Mouse (Mus musculus) forebrain, postnatal 0 days (tissue): Measurements from ENCODE around the gene Pparg. TPM values are rescaled to one million over a fixed set of nuclear protein-coding genes. Genes with fewer than 3 reads are reported as not detected.

Experiments
- ATAC-seq: fragments of 200-750 bp; cut with Nextera tagmentation; 2 replicates; pipeline ENCODE4 v1.8.0; 2017; ENCODE audit warnings: mild to moderate bottlenecking, moderate library complexity
- DNase-seq: peaks from one replicate; pipeline ENCODE4 v3.0.0-alpha.2; 2015
- H3K27ac ChIP-seq: fragments of 300-500 bp; sonication (generic); 2 replicates; pipeline ENCODE4 v1.5.1; 2014; ENCODE audit warnings: low read depth, mild to moderate bottlenecking, antibody characterized with exemption, low read length, moderate library complexity, mixed read lengths
- H3K27me3 ChIP-seq: fragments of 300-500 bp; sonication (generic); 2 replicates; pipeline ENCODE4 v1.6.1; 2014; ENCODE audit warnings: mild to moderate bottlenecking, low read length, mixed read lengths; ENCODE audit not compliant: insufficient read depth
- H3K36me3 ChIP-seq: fragments of 300-500 bp; sonication (generic); 2 replicates; pipeline ENCODE4 v1.6.1; 2014; ENCODE audit warnings: mild to moderate bottlenecking, moderate library complexity; ENCODE audit not compliant: insufficient read depth
- H3K4me1 ChIP-seq: fragments of 300-500 bp; sonication (generic); 2 replicates; pipeline ENCODE4 v1.6.1; 2014; ENCODE audit warnings: antibody characterized with exemption; ENCODE audit not compliant: insufficient read depth
- H3K4me2 ChIP-seq: fragments of 300-500 bp; sonication (generic); 2 replicates; pipeline ENCODE4 v1.6.1; 2014; ENCODE audit warnings: low read depth, mild to moderate bottlenecking, moderate library complexity
- H3K4me3 ChIP-seq: fragments of 300-500 bp; sonication (generic); 2 replicates; pipeline ENCODE4 v1.5.1; 2014; ENCODE audit warnings: low read depth, low read length, mixed read lengths
- H3K9ac ChIP-seq: fragments of 300-500 bp; sonication (generic); 2 replicates; pipeline ENCODE4 v1.6.1; 2014; ENCODE audit warnings: mild to moderate bottlenecking
- H3K9me3 ChIP-seq: fragments of 300-500 bp; sonication (generic); 2 replicates; pipeline ENCODE4 v1.6.1; 2016; ENCODE audit warnings: low read length
- CTCF ChIP-seq: sonication (generic); IDR thresholded peaks from 2 replicates; pipeline ENCODE4 v1.5.1; 2016; ENCODE audit warnings: antibody characterized with exemption, control low read depth, low read depth
- WGBS: fragments of 180-500 bp; shearing (Covaris S2); extraction: QIAGEN DNeasy Blood & Tissue Kit; methylation state at CpG from one replicate; pipeline ENCODE4 v1.1.7; 2014; 5-methylcytosine and 5-hydroxymethylcytosine counted together
- polyA plus RNA-seq: library from polyadenylated mRNA; unstranded; fragments of >200 nt; fragmentation: Nextera tagmentation; extraction: Ambion mirVana; gene quantifications from 2 replicates; pipeline ENCODE4 v1.2.1, GENCODE M21; 2015
- total RNA-seq: library from RNA; depleted of rRNA; stranded (reverse); fragments of >200 nt; gene quantifications from 2 replicates; pipeline ENCODE4 v1.2.3, GENCODE M21; 2014

Gene Pparg
- total and polyA plus RNA-seq, 2 experiments from 2014 or later: 0.13 to 0.52 TPM

DNA sequence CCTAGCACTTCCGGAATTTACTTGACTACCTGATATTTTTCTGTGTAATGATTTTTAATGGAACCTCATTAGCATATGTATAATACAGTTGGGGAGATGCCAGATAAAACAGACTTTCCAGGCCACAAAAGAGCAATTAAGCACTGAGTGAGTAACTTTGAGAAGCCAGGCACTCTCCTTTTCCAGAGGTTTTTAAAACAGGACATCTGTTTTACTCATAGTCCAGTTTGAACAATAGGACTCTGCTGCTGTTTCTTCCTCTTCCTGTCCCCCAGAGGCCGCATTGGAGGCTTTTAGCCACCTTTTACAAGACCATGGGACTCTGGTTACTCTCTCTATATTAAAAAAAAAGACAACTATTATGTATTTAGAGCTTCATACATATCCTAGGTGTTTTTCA, 72.0 kb downstream of the Pparg start:
- H3K27me3 ChIP-seq: no peaks in the 10 kb centered on the region
- H3K9me3 ChIP-seq: no peaks in the 10 kb centered on the region
- H3K27ac ChIP-seq: no peak overlapping the region
- no peak for DNase-seq
- no peak for ATAC-seq
- TF ChIP-seq CTCF: no peak
- H3K4me2 ChIP-seq: no peak overlapping the region
- H3K4me3 ChIP-seq: no peak overlapping the region
- H3K9ac ChIP-seq: no peak overlapping the region
- H3K36me3 ChIP-seq: no peaks in the 10 kb centered on the region
- H3K4me1 ChIP-seq: no peaks in the 10 kb centered on the region
- WGBS: 49% methylated on average over 2 of the region's 2 CpGs

GRCm38 (mm10) chr6:115434054-115434453, 73.3 kb downstream of the Pparg start:
- 71% methylated on average over 1 of the region's 1 CpGs for WGBS
- Histone ChIP-seq H3K4me1 (no peaks in the 10 kb centered on the region), H3K9me3 (no peaks in the 10 kb centered on the region), H3K4me3 (no peak overlapping the region), H3K27ac (no peak overlapping the region), H3K36me3 (no peaks in the 10 kb centered on the region), H3K4me2 (no peak overlapping the region), H3K9ac (no peak overlapping the region), H3K27me3 (no peaks in the 10 kb centered on the region)
- TF ChIP-seq CTCF: no peak
- ATAC-seq (no peak), DNase-seq (no peak)

DNA sequence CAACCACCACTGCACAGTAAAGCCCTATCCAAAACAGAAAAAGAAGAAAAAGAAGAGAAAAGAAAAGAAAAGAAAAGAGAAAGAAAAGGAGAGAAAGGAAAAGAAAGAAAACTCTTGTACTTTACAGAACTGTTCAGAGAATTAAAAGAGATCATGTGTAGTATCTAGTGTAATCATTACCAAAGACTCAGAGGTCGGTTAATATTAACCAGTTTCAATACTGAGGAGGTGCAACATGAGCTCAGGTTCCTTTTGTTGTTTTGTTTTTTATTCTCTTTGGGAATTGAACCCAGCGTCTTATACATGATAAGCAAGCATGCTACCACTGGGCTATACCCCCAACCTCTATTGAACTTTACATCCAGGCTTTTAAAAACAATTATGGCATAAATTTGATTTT, 74.1 kb downstream of the Pparg start:
- no peak for DNase-seq
- 74% methylated on average over 2 of the region's 2 CpGs for WGBS
- TF ChIP-seq CTCF: no peak

GRCm38 (mm10) chr6:115440231-115441006, 79.7 kb downstream of the Pparg start:
- H3K27me3 ChIP-seq: no peaks in the 10 kb centered on the region
- H3K36me3 ChIP-seq: no peaks in the 10 kb centered on the region
- no peak overlapping the region for H3K9ac ChIP-seq
- no peak overlapping the region for H3K27ac ChIP-seq
- ATAC-seq (no peak), DNase-seq (no peak)
- H3K9me3 ChIP-seq: no peaks in the 10 kb centered on the region
- no peak overlapping the region for H3K4me2 ChIP-seq
- TF ChIP-seq CTCF: no peak
- H3K4me1 ChIP-seq: no peaks in the 10 kb centered on the region
- 76% methylated on average over 5 of the region's 5 CpGs for WGBS
- H3K4me3 ChIP-seq: no peak overlapping the region

More for the DNA sequence above, 74.1 kb downstream of the Pparg start:
- ATAC-seq: no peak
- Histone ChIP-seq H3K36me3 (no peaks in the 10 kb centered on the region), H3K4me1 (no peaks in the 10 kb centered on the region), H3K9ac (no peak overlapping the region), H3K27me3 (no peaks in the 10 kb centered on the region), H3K9me3 (no peaks in the 10 kb centered on the region), H3K4me2 (no peak overlapping the region), H3K27ac (no peak overlapping the region), H3K4me3 (no peak overlapping the region)

DNA sequence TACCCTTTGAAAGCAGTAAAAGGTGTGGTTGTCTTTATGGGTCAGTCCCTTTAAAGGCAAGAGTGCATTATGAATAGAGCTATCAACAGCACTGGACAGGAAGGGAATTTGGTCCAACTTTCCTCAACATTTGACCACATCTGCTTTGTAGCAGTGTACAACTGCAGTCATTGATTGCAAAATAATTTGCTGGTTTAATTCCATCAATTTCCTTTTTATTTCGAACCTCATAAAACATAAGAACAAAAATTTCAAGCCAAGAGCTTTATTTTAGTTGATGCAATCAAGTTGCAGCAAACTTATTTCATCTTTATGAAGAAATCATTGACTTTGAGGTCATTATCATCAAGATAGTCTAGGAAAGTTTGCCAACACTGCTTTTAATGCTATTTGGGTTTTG, 91.8 kb downstream of the Pparg start:
- no peak for TF ChIP-seq CTCF
- WGBS: 71% methylated on average over 1 of the region's 1 CpGs

GRCm38 (mm10) chr6:115462743-115463337, 102.1 kb downstream of the Pparg start:
- 80% methylated on average over 16 of the region's 16 CpGs for WGBS
- no peaks in the 10 kb centered on the region for H3K36me3 ChIP-seq
- no peaks in the 10 kb centered on the region for H3K4me1 ChIP-seq
- no peaks in the 10 kb centered on the region for H3K9me3 ChIP-seq
- H3K4me3 ChIP-seq: no peak overlapping the region
- DNase-seq (no peak), ATAC-seq (no peak)
- no peak overlapping the region for H3K9ac ChIP-seq
- no peak overlapping the region for H3K4me2 ChIP-seq
- no peaks in the 10 kb centered on the region for H3K27me3 ChIP-seq
- no peak for TF ChIP-seq CTCF
- H3K27ac ChIP-seq: no peak overlapping the region

More for the DNA sequence above, 91.8 kb downstream of the Pparg start:
- Histone ChIP-seq H3K9ac (no peak overlapping the region), H3K36me3 (no peaks in the 10 kb centered on the region), H3K4me1 (no peaks in the 10 kb centered on the region), H3K4me2 (no peak overlapping the region), H3K9me3 (no peaks in the 10 kb centered on the region), H3K4me3 (no peak overlapping the region), H3K27ac (no peak overlapping the region), H3K27me3 (no peaks in the 10 kb centered on the region)
- DNase-seq (no peak), ATAC-seq (no peak)

DNA sequence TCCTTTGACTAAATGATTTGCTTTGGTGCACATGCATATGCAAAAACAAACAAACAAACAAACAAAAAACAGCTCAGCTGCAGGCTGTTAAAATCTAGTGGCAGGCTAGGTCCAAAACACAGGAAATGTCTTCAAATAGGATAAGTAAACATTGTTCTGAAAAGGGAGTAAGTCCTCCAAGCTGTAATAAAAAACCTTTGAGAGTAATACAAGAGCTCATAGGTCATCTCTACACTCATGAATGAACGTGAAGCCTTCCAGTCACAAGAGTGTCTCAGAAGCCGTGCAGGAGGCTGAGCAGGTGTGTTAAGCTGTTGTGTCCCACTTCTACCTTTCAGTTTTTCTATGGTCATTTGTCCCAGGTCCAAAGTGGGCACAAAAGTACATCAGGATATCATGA, 102.6 kb downstream of the Pparg start:
- H3K9ac ChIP-seq: no peak overlapping the region
- no peaks in the 10 kb centered on the region for H3K4me1 ChIP-seq
- WGBS: 86% methylated on average over 2 of the region's 2 CpGs
- no peak overlapping the region for H3K4me2 ChIP-seq
- DNase-seq (no peak), ATAC-seq (no peak)
- no peak overlapping the region for H3K4me3 ChIP-seq
- H3K9me3 ChIP-seq: no peaks in the 10 kb centered on the region
- no peak overlapping the region for H3K27ac ChIP-seq
- no peaks in the 10 kb centered on the region for H3K27me3 ChIP-seq
- no peaks in the 10 kb centered on the region for H3K36me3 ChIP-seq
- TF ChIP-seq CTCF: no peak
